Mouse (Mus musculus) liver, embryonic 13.5 days (tissue): Measurements from ENCODE around the gene Rnf128. TPM values are rescaled to one million over a fixed set of nuclear protein-coding genes. Genes with fewer than 3 reads are reported as not detected.

Experiments
- ATAC-seq: fragments of 200-750 bp; cut with Nextera tagmentation; 2 replicates; pipeline ENCODE4 v1.8.0; 2017; ENCODE audit warnings: low read depth, mild to moderate bottlenecking, moderate number of reproducible peaks, moderate library complexity
- DNase-seq: peaks from one replicate; pipeline ENCODE4 v3.0.0; 2022
- H3K27ac ChIP-seq: fragments of 300-500 bp; sonication (generic); 2 replicates; pipeline ENCODE4 v1.5.1; 2015; ENCODE audit warnings: moderate library complexity, mild to moderate bottlenecking, inconsistent platforms
- H3K27me3 ChIP-seq: fragments of 300-500 bp; sonication (generic); 2 replicates; pipeline ENCODE4 v1.6.1; 2015; ENCODE audit warnings: mild to moderate bottlenecking, inconsistent platforms
- H3K36me3 ChIP-seq: fragments of 300-500 bp; sonication (generic); 2 replicates; pipeline ENCODE4 v1.6.1; 2015; ENCODE audit warnings: mild to moderate bottlenecking, inconsistent platforms
- H3K4me1 ChIP-seq: fragments of 300-500 bp; sonication (generic); replicated peaks from 2 replicates; pipeline ENCODE4 v1.6.1; 2015; ENCODE audit warnings: inconsistent platforms
- H3K4me2 ChIP-seq: fragments of 300-500 bp; sonication (generic); 2 replicates; pipeline ENCODE4 v1.6.1; 2015; ENCODE audit warnings: inconsistent platforms, mild to moderate bottlenecking, moderate library complexity
- H3K4me3 ChIP-seq: fragments of 300-500 bp; sonication (generic); replicated peaks from 2 replicates; pipeline ENCODE4 v1.5.1; 2015; ENCODE audit warnings: mild to moderate bottlenecking, inconsistent platforms
- H3K9ac ChIP-seq: fragments of 300-500 bp; sonication (generic); 2 replicates; pipeline ENCODE4 v1.6.1; 2015; ENCODE audit warnings: mild to moderate bottlenecking, inconsistent platforms
- H3K9me3 ChIP-seq: fragments of 300-500 bp; sonication (generic); replicated peaks from 2 replicates; pipeline ENCODE4 v1.6.1; 2016; ENCODE audit warnings: inconsistent platforms
- WGBS: fragments of 180-500 bp; shearing (Covaris S2); methylation state at CpG from one replicate; pipeline ENCODE4 v1.1.7; 2015; ENCODE audit not compliant: insufficient replicate concordance; 5-methylcytosine and 5-hydroxymethylcytosine counted together
- polyA plus RNA-seq: library from polyadenylated mRNA; unstranded; fragments of >200 nt; fragmentation: Nextera tagmentation; extraction: Ambion mirVana; gene quantifications from 2 replicates; pipeline ENCODE4 v1.2.1, GENCODE M21; 2015

Gene Rnf128
- polyA plus RNA-seq, 1 experiment from 2014 or later = 34.1 TPM

- DNase-seq (no peak), ATAC-seq (no peak)
- no peaks in the 10 kb centered on the region for H3K36me3 ChIP-seq
Observed at GRCm38 (mm10) chrX:139722350-139722749, 159.2 kb downstream of the Rnf128 start.

More at GRCm38 (mm10) chrX:139722350-139722749, 159.2 kb downstream of the Rnf128 start:
- no peak overlapping the region for H3K4me3 ChIP-seq
- no peak overlapping the region for H3K27ac ChIP-seq
- H3K27me3 ChIP-seq = no peaks in the 10 kb centered on the region
- no peaks in the 10 kb centered on the region for H3K9me3 ChIP-seq
- no peak overlapping the region for H3K9ac ChIP-seq
- 86% methylated on average over 2 of the region's 2 CpGs for WGBS
- H3K4me1 ChIP-seq = no peaks in the 10 kb centered on the region
- H3K4me2 ChIP-seq = no peak overlapping the region

Other genes with a start within 250 kb of the Rnf128 start
- gene Trap1a, start 229.6 kb upstream of the Rnf128 start, polyA plus RNA-seq = 0.24 and 0.28 TPM in 2 replicates
- 1.1 and 1.6 TPM in 2 replicates for gene D330045A20Rik, start 82.9 kb upstream of the Rnf128 start, polyA plus RNA-seq
- gene Tbc1d8b, start 121.7 kb downstream of the Rnf128 start, polyA plus RNA-seq = 0.68 and 0.85 TPM in 2 replicates
- 0.14 TPM in 1 of 2 replicates, not detected in the other for gene Gm15013, start 151.2 kb downstream of the Rnf128 start, polyA plus RNA-seq
- gene Ripply1, start 219.0 kb downstream of the Rnf128 start, polyA plus RNA-seq = not detected in 2 replicates
- 0.25 and 0.32 TPM in 2 replicates for gene Cldn2, start 237.5 kb downstream of the Rnf128 start, polyA plus RNA-seq